Comparison of ENCODE assay signal across 23 mouse cellular contexts in genomic region chr6:86074538-86075204, GRCm38 (mm10). TPM values are rescaled to one million over a fixed set of nuclear protein-coding genes. Genes with fewer than 3 reads are reported as not detected.
DNase-seq lines count a peak whose midpoint lies in the region; ATAC-seq and TF ChIP-seq lines count a peak whose summit lies in the region.
"Had no signal": no experiment of that assay in that cellular context is flagged by ENCODE, and none has a peak within 500 bp of the region (broad histone marks: within the 10 kb centered on the region; RNA-seq: fewer than 3 reads in every experiment).

No protein-coding gene starts in this region.

- H3K9me3 ChIP-seq in liver, embryonic 15.5 days (replicated peaks): no peaks in the 10 kb centered on the region
- no peaks in the 10 kb centered on the region for H3K9me3 ChIP-seq in limb, embryonic 10.5 days (replicated peaks)
- H3K9me3 ChIP-seq: hindbrain, embryonic 15.5 days; limb, embryonic 12.5 days; lung, embryonic 15.5 days had no signal

- H3K27me3 ChIP-seq in liver, embryonic 15.5 days: no peaks in the 10 kb centered on the region
- no peaks in the 10 kb centered on the region for H3K27me3 ChIP-seq in limb, embryonic 10.5 days (ENCODE audit: low read depth, poor library complexity, severe bottlenecking)
- H3K27me3 ChIP-seq: hindbrain, embryonic 15.5 days; limb, embryonic 12.5 days; lung, embryonic 15.5 days had no signal

- no peak for DNase-seq in layer of hippocampus, adult 2 months (ENCODE audit: low spot score in 2 of 2)
- DNase-seq in layer of hippocampus, adult 9-11 months: no peak
- peak; percentile 59 for DNase-seq in right cerebral cortex, adult 18-20 months
- DNase-seq in right cerebral cortex, postnatal 10 days (ENCODE audit: low spot score in 2 of 2): no peak
- DNase-seq in cerebellum, postnatal 25 days: no peak
- DNase-seq in limb, embryonic 10.5 days (ENCODE audit: low spot score): no peak
- DNase-seq: adrenal gland, adult 8-10 months; cerebellum, adult 2 months; gastrocnemius, postnatal 14 days; thymus, postnatal 4 days had no signal

- 31% methylated on average over 8 of the region's 8 CpGs for WGBS in liver, embryonic 15.5 days (ENCODE audit: insufficient replicate concordance)
- 86% methylated on average over 8 of the region's 8 CpGs for WGBS in limb, embryonic 10.5 days

- TF ChIP-seq CTCF in layer of hippocampus, adult 2 months (conservative IDR thresholded peaks at IDR 0.05): no peak

- H3K4me2 ChIP-seq in liver, embryonic 15.5 days: 0 out of 2 replicates have a peak overlapping the region, but pooled peaks have one; percentile 4
- H3K4me2 ChIP-seq: hindbrain, embryonic 15.5 days; limb, embryonic 12.5 days; lung, embryonic 15.5 days had no signal

- no peak overlapping the region for H3K4me3 ChIP-seq in layer of hippocampus, adult 2 months
- no peak overlapping the region for H3K4me3 ChIP-seq in liver, embryonic 15.5 days (replicated peaks)
- H3K4me3 ChIP-seq in limb, embryonic 10.5 days: no peak overlapping the region
- H3K4me3 ChIP-seq: hindbrain, embryonic 15.5 days; limb, embryonic 12.5 days; lung, embryonic 15.5 days had no signal

- no peak overlapping the region for H3K9ac ChIP-seq in liver, embryonic 15.5 days
- H3K9ac ChIP-seq: hindbrain, embryonic 15.5 days; limb, embryonic 12.5 days; lung, embryonic 15.5 days had no signal

- peak overlapping the region; percentile 71 for H3K27ac ChIP-seq in layer of hippocampus, adult 2 months
- H3K27ac ChIP-seq in liver, embryonic 15.5 days (replicated peaks): peak overlapping the region; percentile 39
- no peak overlapping the region for H3K27ac ChIP-seq in limb, embryonic 10.5 days
- H3K27ac ChIP-seq: hindbrain, embryonic 15.5 days; kidney, postnatal 0 days; limb, embryonic 12.5 days; lung, embryonic 15.5 days; macrophage had no signal

- H3K36me3 ChIP-seq in liver, embryonic 15.5 days (replicated peaks): no peaks in the 10 kb centered on the region
- no peaks in the 10 kb centered on the region for H3K36me3 ChIP-seq in limb, embryonic 10.5 days
- H3K36me3 ChIP-seq: hindbrain, embryonic 15.5 days; limb, embryonic 12.5 days; lung, embryonic 15.5 days had no signal

- no peak for ATAC-seq in liver, embryonic 15.5 days (ENCODE audit: insufficient read depth)
- ATAC-seq: intestine, postnatal 0 days; midbrain, embryonic 16.5 days had no signal

- H3K4me1 ChIP-seq in liver, embryonic 15.5 days (replicated peaks): peaks cover 66% of the 10 kb centered on the region
- H3K4me1 ChIP-seq in limb, embryonic 10.5 days: no peaks in the 10 kb centered on the region
- H3K4me1 ChIP-seq: limb, embryonic 12.5 days; lung, embryonic 15.5 days had no signal

RNA-seq across cellular contexts. Expression of gene Add2, which starts 46.2 kb away (rescaled TPM):
- total RNA-seq in layer of hippocampus, adult 2 months (2021): 100 to 1,000 TPM; 277 to 286 TPM
- 89.4 and 102 TPM in 2 replicates for polyA plus RNA-seq in liver, embryonic 15.5 days (2015; fragmentation: Nextera tagmentation; extraction: Ambion mirVana)
- 6.1 and 7.7 TPM in 2 replicates for polyA plus RNA-seq in limb, embryonic 10.5 days (2016; fragmentation: Nextera tagmentation; extraction: Ambion mirVana)
- polyA plus RNA-seq: macrophage had no signal

RNA-seq across cellular contexts. Expression of gene Figla, which starts 58.7 kb away (rescaled TPM):
- total RNA-seq in layer of hippocampus, adult 2 months (2021): not detected
- not detected in 2 replicates for polyA plus RNA-seq in liver, embryonic 15.5 days (2015; fragmentation: Nextera tagmentation; extraction: Ambion mirVana)
- polyA plus RNA-seq in limb, embryonic 10.5 days (2016; fragmentation: Nextera tagmentation; extraction: Ambion mirVana): not detected in 2 replicates
- total RNA-seq: adrenal gland, adult 8-10 months; gastrocnemius, postnatal 14 days; layer of hippocampus, adult 18-20 months; left cerebral cortex, adult 8-10 months had no signal
- polyA plus RNA-seq: cerebellum, adult 2 months; embryonic facial prominence, embryonic 14.5 days; heart, postnatal 0 days; hindbrain, embryonic 15.5 days; intestine, postnatal 0 days; kidney, postnatal 0 days; limb, embryonic 12.5 days; lung, embryonic 15.5 days; macrophage; midbrain, embryonic 16.5 days; neural tube, embryonic 14.5 days had no signal

Comparison
In these comparisons a context has a peak if more than half of its experiments do, and no peak if none do; other contexts are left out.
1. RNA of gene Add2, which starts 46.2 kb away (polyA plus RNA-seq): 89.4 to 102 TPM in liver, embryonic 15.5 days; 6.1 to 7.7 TPM in limb, embryonic 10.5 days; every median in the first group is over 10 times any median in the second.